Mouse (Mus musculus) spleen, postnatal 10 days (tissue): ENCODE data around the gene Arhgef3.
"Not testable (repeated sequence)": the region's sequence is repeated elsewhere in the genome, so short reads cannot be mapped to it uniquely, and the experiment has no call there.

ENCODE experiments used
- DNase-seq, 2 experiments: peaks; one replicate each; pipeline ENCODE4 v3.0.0; 2021 to 2022; ENCODE audit warnings: low spot score in 2 of 2

Arhgef3 gene

DNA sequence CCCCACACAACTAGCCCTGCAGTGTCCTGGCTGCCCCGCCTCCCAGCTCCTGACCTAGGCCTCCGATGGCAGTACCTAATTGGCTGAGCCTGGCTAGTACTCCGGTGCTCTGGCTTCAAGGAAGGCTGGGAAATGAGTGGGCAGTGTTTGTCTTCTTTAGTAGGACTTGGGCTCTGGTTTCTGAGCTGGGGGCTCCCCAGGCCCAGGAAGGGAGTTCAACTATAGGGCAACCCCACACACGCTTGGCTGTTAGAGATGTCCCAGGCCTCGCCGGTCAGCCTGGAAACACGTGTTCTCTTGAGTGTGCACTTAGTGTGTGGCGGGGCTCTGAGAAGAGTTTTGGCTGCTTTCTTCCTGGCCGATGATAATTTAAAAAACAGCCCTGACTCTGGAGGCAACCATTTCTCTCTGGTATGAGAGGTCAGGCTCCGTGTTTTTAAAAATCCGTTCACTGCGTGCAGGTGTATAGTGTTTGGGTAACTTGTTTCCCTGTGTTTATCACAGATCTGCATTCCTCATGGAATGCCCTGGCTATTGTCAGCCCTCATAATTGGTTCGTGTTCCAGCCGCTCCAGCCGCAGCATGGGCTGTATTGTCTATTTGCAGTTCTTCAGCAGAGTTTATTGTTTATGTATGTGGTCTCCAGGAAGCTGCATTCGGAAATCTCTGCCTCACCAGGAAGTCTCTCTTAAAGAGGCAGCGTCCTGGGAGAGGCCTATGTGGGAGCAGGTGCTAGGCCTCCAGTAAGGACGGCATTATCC, 115.7 kb downstream of the Arhgef3 start:
- peak; percentile 17 to 30 for DNase-seq

DNA sequence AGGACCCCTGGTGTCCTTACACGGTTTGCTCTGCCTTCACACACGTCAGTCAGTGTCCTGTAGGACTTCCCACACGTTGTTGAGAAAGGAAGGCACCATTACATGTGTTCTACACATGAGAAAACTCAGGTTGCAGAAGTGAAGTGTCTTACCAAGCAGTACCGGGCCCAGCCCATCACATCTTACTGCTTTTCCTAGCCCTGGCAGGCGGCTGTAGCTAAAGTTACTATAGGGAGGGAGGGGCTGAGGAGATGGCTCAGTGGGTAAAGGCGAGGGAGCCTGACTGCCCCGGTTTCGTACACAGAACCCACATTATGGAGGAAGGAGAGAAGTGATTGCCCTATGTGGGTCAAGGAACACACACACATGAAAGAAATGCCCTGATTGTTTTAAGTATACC, 116.8 kb downstream of the Arhgef3 start:
- DNase-seq: no peak

DNA sequence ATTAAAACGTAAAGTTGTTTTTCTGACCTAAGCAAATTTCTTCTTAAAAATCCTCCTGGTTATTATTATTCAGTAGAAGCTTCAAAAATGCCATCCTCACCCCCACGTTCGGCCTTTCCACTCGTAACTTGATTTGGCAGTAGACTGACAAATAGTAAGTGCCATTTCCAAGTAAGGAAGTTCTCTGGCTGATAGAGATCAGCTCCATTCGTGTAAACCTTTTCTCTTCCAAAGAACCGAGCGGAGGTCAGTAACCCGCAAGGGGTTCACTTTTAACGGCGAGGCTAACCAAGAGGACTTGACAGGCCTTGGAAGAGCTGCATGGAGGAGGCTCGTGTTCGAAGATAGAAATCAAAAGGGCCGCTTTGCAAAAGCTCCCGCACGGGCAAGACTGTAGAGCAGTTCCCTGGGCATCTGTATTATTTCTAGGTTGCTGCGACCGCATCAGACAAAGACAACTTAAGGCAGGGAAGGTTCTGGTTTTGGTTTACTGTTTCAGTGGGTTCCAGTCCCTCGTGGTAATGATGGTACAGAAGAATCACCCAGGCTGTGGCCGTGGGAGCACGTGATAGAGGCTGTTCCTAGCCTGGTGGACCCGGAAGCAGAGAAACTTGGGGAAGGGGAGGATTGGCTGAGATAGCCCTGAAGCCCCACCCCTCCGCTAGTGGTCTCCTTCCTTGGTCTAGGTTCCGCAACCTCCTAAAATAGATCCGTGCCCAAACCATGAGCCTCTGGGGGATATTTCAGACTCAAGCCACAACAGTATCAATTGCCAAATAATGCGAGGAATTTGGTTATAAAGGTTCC, 117.5 kb downstream of the Arhgef3 start:
- no peak for DNase-seq

DNA sequence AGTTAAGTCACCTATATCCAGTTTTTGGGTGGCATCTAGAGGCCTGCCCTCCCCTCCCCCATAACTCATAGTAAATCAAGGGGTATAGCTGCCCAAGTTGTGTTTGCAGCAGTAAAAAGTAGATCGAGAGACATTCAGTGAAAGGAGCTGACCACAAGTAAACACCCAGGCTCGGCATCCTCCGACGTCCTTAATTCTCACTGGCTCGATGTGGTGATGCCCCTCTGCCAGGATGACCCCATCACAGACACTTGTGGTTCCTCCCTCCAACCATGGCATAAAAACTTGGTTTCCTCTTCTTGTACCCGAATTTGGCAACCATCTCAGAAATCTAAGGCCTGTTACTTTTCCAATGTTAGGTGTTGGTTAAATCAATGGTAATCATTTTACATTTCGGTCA, 118.4 kb downstream of the Arhgef3 start:
- no peak for DNase-seq

DNA sequence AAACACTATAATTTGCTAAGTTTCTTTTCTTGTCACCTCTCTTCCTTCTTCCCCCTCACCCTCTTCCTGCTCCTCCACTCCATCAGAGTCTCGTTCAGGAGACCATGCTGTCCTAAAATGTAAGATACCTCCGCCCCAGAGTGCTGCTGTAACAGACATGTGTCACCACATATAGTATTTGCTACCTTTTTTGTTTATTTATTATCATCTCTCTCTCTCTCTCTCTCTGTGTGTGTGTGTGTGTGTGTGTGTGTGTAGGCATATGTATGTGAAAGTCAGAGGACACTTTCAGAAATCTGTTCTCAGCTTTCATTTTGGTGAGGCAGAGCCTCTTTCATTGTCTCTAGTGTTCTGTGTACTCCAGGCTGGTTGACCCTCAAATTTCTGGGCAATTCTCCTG, 119.0 kb downstream of the Arhgef3 start:
- DNase-seq: no peak

DNA sequence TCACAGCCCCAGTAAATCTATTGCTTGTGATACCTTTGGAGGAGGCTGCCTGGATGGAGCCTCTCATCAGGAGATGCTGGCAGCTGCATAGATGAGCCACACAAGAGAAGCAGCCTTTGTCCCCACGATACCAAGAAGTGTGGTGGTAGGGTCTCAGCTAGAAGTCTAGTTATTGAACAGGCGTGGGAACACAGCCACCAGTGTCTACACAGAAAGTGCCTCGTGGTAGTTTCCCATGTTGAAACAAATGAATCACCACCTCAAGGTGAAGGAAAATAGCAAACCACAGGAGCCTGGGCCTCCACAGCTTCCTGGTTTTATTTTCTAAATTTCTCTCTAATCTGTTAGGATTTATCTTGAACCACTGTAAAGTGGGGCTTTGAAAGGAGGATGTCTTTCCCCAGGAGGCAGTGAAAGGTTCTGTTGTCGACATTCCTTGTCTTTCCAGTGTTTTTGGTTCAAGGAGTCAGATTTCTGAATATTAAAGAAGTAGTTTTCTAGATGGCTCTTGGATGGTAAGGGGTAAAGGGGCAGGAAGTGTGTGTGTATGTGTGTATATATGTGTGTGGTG, 119.7 kb downstream of the Arhgef3 start:
- no peak for DNase-seq

DNA sequence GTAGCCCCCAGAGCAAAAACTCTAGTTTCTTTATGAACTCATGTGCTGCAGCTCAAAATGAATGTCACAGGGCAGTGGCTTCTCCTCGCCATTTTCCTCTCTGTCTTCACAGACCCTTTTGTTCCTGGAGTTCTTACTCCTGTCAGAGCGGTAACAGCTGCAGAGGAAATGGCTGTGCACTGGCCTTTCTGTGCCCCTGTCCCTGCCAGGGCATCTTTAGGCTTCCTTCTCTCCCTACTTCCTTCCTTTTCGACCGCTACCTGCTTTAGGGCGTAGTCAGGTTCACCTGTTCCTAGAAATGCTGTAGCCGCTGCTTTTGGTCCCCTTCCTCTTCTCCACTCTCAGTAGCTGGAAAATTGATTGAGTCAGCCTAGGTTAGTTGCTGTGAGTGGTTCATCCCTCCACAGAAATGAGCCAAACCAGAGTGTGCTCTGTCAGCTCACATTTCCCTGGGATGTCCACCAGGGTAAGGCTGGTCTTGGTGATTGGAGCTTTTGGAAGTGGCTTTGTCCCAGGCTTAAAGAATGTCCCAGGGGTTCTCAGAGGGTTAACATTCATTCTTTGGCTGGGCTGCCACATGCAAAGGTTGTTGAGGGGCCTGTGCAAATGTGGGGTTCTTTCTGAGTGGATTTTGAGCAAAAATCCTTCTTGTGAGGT, 121.3 kb downstream of the Arhgef3 start:
- DNase-seq: no peak

DNA sequence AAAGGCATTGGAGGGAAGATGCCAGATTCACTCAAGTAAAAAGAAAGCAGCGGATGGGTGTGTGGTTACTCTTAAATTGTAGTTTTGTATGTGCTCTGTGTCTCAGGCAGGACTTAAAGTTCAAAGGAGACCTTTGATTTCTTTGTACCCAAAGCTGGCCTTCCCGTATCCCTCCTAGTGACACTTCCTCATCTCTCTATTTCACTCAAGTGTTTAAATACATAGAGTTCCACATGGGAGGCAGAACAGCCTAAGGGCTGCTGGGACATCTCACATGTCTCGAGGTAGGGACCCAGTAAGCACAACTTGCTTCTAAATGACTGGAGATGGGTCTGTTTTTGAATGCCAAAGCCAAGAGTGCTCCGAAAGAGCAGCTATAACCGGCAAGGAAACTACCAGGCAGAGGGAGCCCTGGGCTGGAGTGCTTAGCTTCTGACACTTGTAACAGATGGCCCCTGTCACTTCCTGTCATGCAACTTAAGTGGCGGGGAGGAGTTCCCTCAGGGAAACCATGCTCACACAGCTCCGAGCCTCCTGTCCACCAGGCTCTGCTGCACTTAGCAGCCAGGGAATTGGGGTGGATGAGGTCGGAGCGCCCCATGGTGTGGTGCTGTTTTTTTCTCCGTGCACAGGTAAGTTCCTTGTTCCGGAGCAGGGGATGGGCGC, 123.0 kb downstream of the Arhgef3 start:
- peak; percentile 11 to 53 for DNase-seq

DNA sequence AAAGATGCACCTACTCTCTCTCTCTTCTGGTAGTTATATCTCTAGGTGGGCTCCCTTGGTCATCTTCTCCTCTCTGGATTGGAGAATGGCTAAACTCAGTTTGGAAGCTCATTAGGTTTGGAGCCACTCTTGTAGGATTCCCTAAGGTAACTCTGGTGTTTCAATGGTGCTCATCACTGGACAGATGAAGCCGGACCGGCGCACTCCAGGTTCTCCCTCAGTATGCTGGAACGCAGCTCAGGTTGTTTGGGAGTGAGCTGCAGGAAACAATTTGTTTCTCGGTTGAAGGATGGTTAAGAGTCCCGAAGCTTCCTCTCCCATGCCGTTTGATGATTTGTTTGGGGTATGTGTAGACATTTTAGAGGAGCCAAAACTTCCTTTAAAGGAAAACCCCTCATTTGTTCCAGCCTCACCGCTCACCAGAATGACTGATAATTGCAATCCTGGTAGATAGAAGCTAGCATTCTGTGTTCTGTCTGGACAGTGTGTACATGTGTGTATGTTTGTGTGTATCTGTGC, 124.0 kb downstream of the Arhgef3 start:
- DNase-seq: no peak

DNA sequence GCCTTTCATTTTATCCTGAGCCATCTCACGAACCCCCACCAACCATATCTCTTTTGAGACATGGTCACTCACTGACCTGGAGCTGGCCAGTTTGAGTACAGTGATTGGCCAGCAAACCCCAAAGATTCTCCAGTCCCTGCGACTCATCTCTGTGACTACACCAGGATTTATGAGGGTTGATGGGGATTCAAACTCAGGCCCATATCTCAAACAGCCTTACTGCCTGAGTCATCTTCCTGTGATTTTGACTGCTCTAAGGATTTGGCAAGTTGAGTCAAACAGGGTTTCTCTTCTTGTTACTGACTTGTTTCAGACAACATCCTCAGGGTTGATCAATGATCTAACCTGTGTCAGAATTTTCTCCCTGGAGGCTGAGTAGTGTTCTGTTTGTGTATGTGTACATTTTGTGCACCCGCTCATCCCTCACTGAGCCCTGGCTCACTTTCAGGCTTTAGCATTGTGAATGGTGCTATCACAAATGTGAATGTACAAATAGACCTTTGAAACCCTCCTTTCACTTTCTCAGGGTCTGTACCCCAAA, 124.9 kb downstream of the Arhgef3 start:
- no peak for DNase-seq

DNA sequence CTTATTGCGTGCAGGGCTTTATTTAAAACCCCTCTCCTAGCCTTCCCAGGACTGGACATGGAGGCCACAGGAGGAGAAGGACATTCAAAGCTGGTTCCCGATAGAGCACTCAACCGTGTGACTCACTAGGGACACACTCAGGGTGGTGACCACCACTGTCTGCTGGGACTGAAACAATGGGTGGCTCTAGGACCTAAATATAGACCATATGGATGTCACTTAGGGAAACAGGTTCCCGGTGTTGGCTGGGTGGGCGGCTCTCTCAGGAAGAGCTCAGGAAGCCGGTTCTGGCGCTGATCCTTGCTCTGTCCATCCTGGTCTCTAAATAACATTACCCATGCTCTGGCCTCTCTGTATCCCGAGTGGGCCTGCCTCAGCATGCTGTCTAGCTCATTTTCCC, 127.6 kb downstream of the Arhgef3 start:
- DNase-seq: no peak

DNA sequence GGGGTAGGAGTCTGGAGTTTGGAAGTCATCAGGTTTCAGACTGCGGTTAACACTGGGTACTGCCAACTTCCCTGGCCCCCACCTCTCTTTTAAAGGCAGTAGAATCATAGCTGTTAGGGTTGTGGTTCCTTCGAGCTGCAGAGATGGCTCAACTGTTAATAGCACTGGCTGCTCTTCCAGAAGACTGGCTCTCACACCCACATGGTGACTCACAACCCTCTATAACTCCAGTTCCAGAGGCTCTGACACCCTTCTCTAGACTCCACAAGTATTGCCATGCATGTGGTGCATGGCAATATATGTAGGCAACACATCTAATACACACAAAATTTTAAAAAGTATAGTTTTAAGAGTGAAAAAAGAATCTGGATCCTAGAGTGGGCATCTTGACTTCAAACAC, 128.1 kb downstream of the Arhgef3 start:
- no peak for DNase-seq

DNA sequence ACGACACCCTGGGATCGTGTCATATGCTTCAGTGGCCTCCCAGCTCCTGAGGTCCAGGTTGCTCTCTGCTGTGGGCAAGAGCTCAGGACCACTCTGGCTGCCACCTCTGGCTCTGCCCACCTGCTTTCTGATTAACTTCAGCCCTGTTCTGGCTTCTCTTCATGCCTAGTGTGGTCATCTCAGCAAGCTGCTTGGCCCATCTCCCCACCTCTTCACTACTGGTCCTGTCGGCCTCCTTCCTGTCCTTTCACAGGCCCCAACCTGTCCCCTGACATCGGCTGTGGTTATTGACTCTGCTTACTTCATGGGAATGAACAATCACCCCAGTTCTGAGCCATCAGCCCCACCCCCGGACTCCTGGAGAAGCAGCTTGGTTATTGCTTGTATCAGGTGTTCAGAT, 128.9 kb downstream of the Arhgef3 start:
- no peak for DNase-seq

DNA sequence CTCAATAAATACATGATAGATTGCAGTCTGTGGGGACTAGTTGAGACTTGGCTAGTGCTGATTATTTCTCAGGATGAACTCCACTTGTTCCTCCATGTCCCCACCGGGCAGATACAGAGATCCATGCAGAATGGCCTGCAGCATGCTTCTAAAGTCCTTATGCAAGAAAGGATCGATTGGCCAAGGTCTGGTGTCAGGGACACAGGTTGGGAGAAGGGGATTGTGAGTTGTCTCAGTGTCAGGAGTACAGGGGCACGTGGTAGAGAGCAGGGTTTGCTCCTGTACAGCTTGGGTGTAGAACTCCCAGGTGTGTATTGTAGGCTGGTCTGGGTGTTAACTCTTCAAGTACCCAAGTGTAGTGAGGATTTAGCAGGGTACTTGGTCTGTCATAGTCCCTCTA, 130.2 kb downstream of the Arhgef3 start:
- no peak for DNase-seq

DNA sequence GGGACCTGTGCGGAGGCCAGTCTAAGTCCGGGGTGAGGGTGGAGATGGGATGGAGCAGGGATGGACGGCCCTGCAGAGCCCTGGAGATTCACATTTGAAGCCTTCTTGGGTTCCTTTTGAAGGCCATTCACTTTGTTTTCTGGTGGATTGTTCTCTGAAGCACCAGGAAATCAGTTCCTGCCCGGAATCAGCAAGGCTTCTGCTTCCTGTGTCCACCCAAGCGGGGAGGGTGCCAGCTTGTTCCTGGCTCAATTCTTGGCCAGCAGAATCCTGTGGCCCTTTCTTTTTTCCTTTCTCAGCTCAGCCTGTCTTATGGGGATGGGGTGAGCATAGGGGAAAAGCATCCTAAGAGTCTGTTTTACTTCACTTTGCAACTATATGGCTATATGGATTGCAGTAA, 131.7 kb downstream of the Arhgef3 start:
- DNase-seq: no peak

DNA sequence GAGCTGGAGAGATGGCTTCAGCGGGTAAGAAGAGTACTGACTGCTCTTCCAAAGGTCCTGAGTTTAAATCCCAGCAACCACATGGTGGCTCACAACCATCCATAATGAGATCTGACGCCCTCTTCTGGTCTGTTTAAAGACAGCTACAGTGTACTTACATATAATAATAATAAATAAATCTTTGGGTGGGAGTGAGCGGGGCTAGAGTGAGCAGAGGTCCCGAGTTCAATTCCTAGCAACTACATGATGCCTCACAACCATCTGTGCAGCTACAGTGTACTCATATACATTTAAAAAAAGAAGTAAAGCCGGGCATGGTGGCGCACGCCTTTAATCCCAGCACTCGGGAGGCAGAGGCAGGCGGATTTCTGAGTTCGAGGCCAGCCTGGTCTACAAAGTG, 132.2 kb downstream of the Arhgef3 start:
- DNase-seq: not testable (repeated sequence)

DNA sequence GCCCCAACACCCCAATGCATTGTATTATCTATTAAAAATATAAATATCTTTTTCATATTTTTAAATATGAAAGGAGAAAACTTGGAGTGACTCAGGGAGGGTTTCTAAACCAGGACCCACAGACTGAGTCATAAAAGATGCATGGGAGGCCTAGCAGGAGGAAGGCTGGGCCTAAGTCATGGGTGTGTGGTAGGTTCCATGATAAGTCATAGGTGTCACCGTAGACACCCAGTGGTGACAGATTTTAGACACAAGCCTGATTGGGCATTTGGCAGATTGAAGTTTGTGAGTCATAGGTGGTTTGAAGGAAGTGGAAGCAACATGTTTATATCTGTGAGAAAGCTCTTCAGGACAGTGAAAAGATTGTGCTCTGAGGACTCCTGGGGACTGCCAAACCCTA, 134.4 kb downstream of the Arhgef3 start:
- no peak for DNase-seq

DNA sequence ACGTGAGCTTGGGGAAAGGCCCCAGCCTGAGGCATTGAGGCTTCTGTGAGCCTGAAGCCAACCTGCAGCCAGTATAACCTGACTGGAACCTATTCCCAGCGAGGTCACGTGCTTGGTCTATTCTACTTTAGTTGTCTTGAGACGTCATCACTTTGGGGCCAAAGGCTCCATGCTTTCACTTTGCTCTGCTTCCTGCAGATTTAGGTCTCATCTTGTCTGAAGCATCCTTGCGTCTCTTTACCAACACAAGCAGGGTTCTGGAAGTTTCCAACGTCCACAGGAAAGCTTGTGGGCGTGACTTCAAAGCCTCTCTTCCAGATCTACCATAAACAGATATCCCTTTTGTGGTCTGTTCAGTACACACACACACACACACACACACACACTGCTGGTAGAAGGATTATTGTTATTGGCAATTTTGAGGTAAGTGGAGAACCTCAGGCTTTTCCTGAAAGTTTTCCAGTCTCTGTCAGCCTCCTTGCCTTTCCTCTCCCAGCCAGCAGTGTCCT, 135.6 kb downstream of the Arhgef3 start:
- DNase-seq: no peak

DNA sequence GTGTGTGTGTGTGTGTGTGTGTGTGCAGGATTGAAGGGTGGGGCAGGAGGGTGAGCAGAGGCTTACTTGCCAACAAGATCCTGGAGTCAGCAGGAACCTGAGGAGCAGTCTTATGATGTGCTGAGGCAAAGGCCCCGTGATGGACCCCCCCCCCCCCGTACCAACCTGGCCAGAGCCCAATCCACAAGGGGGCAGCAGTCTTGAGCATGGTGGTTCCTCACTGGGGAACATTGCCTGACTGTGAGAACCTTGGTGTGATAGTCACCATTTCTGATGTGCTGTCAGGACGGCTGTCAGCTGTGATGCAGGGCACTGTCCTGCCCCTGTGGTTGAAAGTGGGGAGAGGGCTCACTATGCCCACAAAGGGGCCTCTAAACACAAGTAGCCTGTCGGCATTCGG, 138.7 kb downstream of the Arhgef3 start:
- DNase-seq: peak in 1 of 2 experiments; percentile 38

DNA sequence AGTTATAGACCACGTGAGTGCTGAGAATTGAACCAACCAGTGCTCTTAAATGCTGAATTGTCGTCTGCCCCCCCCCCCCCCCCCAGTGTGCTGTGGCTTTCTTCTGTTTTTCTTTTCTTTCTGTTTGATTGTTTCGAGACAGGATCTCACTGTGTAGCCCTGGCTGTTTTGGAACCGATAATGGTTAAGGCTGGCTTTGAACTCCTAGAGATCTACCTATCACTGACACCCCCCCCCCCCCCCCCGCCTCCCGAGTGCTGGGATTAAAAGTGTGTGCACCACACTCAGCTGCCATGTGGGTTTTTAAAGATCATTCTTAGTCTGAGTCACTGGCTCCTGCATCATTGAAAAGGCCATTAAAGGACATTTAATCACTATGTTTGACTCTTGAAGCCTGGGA, 147.7 kb downstream of the Arhgef3 start:
- DNase-seq: no peak

DNA sequence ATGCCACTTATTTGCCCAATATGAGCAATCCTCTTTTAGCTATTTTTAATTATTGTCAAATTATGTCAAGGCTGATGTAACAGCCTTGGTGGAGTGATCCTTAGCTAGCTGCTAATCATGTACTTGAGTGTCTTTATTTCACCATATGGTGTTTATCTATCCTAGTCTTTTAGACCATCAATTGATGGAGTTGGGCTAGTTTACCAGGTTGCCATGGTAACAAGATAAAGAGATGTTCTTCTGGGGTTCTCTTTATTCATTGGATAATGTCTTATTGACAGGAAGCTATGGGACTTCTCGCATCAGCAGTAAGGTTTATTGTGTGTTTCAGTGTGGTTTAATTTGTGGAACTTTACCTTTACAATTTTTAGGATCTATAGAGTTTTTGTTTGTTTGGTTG, 151.9 kb downstream of the Arhgef3 start:
- no peak for DNase-seq
